Mouse (Mus musculus): Measurements from ENCODE around the gene Cenpa.
A peak's percentile ranks its signal among the peaks of the same experiment; 100 is the strongest.

The Cenpa gene

GRCm38 (mm10) chr5:30666391-30667195 lies at the start of gene Cenpa:
Cenpa (plus strand) TSS chr5:30666777.
- peak; percentile 97 for DNase-seq (ENCODE audit: low spot score)

- DNase-seq (ENCODE audit: low spot score), result no peak
Measured at GRCm38 (mm10) chr5:30617357-30617756, 49.2 kb upstream of the Cenpa start.

GRCm38 (mm10) chr5:30617851-30618250 lies 48.7 kb upstream of the Cenpa start:
- DNase-seq (ENCODE audit: low spot score), result no peak

GRCm38 (mm10) chr5:30618376-30619003 lies 48.1 kb upstream of the Cenpa start:
- DNase-seq (ENCODE audit: low spot score), result no peak

GRCm38 (mm10) chr5:30619211-30619610 lies 47.4 kb upstream of the Cenpa start:
- no peak for DNase-seq (ENCODE audit: low spot score)

- DNase-seq (ENCODE audit: low spot score), result no peak
Measured at GRCm38 (mm10) chr5:30620567-30620966, 46.0 kb upstream of the Cenpa start.

- DNase-seq (ENCODE audit: low spot score), result no peak
Measured at GRCm38 (mm10) chr5:30621211-30621790, 45.3 kb upstream of the Cenpa start.

- DNase-seq (ENCODE audit: low spot score), result no peak
Measured at GRCm38 (mm10) chr5:30621844-30622176, 44.8 kb upstream of the Cenpa start.

GRCm38 (mm10) chr5:30622177-30622840 lies 44.3 kb upstream of the Cenpa start:
- DNase-seq (ENCODE audit: low spot score), result peak; percentile 46

GRCm38 (mm10) chr5:30622841-30623185 lies 43.8 kb upstream of the Cenpa start:
- peak; percentile 54 for DNase-seq (ENCODE audit: low spot score)

GRCm38 (mm10) chr5:30623380-30623779 lies 43.2 kb upstream of the Cenpa start:
- DNase-seq (ENCODE audit: low spot score), result no peak

- DNase-seq (ENCODE audit: low spot score), result no peak
Measured at GRCm38 (mm10) chr5:30624311-30624710, 42.3 kb upstream of the Cenpa start.

- DNase-seq (ENCODE audit: low spot score), result no peak
Measured at GRCm38 (mm10) chr5:30624908-30625307, 41.7 kb upstream of the Cenpa start.

- DNase-seq (ENCODE audit: low spot score), result no peak
Measured at GRCm38 (mm10) chr5:30625379-30625778, 41.2 kb upstream of the Cenpa start.

GRCm38 (mm10) chr5:30626331-30627105 lies 40.1 kb upstream of the Cenpa start:
- DNase-seq (ENCODE audit: low spot score), result no peak

- DNase-seq (ENCODE audit: low spot score), result no peak
Measured at GRCm38 (mm10) chr5:30628511-30628910, 38.1 kb upstream of the Cenpa start.

- no peak for DNase-seq (ENCODE audit: low spot score)
Measured at GRCm38 (mm10) chr5:30630401-30630800, 36.2 kb upstream of the Cenpa start.

- DNase-seq (ENCODE audit: low spot score), result no peak
Measured at GRCm38 (mm10) chr5:30632134-30632533, 34.4 kb upstream of the Cenpa start.

- DNase-seq (ENCODE audit: low spot score), result no peak
Measured at GRCm38 (mm10) chr5:30636994-30637393, 29.6 kb upstream of the Cenpa start.

GRCm38 (mm10) chr5:30638041-30638440 lies 28.5 kb upstream of the Cenpa start:
- peak; percentile 85 for DNase-seq (ENCODE audit: low spot score)

- DNase-seq (ENCODE audit: low spot score), result no peak
Measured at GRCm38 (mm10) chr5:30643477-30644179, 22.9 kb upstream of the Cenpa start.
